Mouse (Mus musculus): ENCODE data around the gene Fmn2. TPM values are rescaled to one million over a fixed set of nuclear protein-coding genes. Genes with fewer than 3 reads are reported as not detected.

Fmn2 gene
- polyA plus RNA-seq, 1 experiment from 2014 or later = 0.10 TPM

GRCm38 (mm10) chr1:174521976-174522770 is 20.5 kb downstream of the Fmn2 start:
- H3K27me3 ChIP-seq (replicated peaks) = no peaks in the 10 kb centered on the region
- H3K9me3 ChIP-seq (replicated peaks) = no peaks in the 10 kb centered on the region
- H3K4me3 ChIP-seq = no peak overlapping the region
- H3K4me1 ChIP-seq = no peaks in the 10 kb centered on the region
- no peaks in the 10 kb centered on the region for H3K36me3 ChIP-seq
- WGBS (ENCODE audit: insufficient replicate concordance) = 65% methylated on average over 5 of the region's 5 CpGs
- H3K27ac ChIP-seq = no peak overlapping the region
- ATAC-seq = no peak
- no peak overlapping the region for H3K9ac ChIP-seq
- no peak overlapping the region for H3K4me2 ChIP-seq

DNA sequence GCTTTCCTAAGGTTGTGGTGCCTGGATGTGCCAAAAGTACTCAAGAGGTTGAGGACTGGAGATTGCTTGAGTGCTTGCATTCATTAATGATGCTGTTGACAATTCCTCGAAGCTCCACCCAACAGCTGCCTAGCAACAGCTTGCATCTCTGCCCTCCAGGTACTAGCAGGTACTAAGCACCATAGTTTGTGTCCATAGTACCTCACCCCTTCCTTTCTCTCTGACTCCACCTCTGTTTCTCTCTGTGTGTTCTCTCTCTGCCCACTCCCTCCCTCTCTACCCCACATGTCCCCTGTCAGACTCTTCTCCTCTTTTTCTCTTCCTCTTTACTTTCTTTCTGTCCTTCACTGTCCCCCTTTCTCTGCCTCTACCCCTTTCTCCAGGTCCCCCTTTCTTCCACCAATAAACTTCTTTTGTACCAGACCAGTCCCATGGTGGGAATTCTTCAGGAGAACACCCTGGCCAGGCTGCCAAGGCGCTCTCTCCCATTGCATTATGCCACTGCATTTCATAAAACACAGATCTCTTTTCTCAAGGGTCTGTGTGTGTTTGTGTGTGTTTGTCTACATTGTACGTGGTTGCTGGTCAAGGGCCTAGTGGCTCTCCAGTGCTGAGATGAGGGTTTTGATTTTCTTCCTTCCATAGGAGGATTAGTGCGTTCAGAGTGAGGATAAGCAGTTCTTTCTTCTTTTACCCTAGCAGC is 21.3 kb downstream of the Fmn2 start:
- ATAC-seq = no peak
- Histone ChIP-seq H3K27me3 (replicated peaks) (no peaks in the 10 kb centered on the region), H3K9ac (no peak overlapping the region), H3K4me3 (no peak overlapping the region), H3K4me1 (no peaks in the 10 kb centered on the region), H3K27ac (no peak overlapping the region), H3K36me3 (no peaks in the 10 kb centered on the region), H3K9me3 (replicated peaks) (no peaks in the 10 kb centered on the region), H3K4me2 (no peak overlapping the region)
- WGBS (ENCODE audit: insufficient replicate concordance) = 57% methylated on average over 4 of the region's 4 CpGs

DNA sequence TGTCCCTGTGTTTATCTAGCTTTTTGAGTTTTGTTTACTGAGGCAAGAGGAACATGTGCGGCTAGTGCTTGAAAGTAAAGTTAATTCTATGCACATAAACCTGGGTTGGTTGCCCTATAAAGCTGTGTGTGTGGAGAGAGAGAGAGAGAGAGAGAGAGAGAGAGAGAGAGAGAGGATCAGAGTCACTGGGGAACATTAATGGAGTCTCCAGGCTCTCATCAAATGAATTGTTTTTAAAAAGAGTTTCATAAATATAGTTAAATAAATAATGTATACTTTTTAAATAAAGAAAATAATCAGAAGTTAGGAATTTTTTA is 21.8 kb downstream of the Fmn2 start:
- ATAC-seq = no peak
- Histone ChIP-seq H3K4me1 (no peaks in the 10 kb centered on the region), H3K27ac (no peak overlapping the region), H3K4me3 (no peak overlapping the region), H3K36me3 (no peaks in the 10 kb centered on the region), H3K9ac (no peak overlapping the region), H3K27me3 (replicated peaks) (no peaks in the 10 kb centered on the region), H3K4me2 (no peak overlapping the region), H3K9me3 (replicated peaks) (no peaks in the 10 kb centered on the region)
- WGBS (ENCODE audit: insufficient replicate concordance) = 62% methylated on average over 1 of the region's 1 CpGs

GRCm38 (mm10) chr1:174536742-174537453 is 35.3 kb downstream of the Fmn2 start:
- Histone ChIP-seq H3K4me2 (no peak overlapping the region), H3K27me3 (replicated peaks) (no peaks in the 10 kb centered on the region), H3K4me1 (no peaks in the 10 kb centered on the region), H3K9ac (no peak overlapping the region), H3K4me3 (no peak overlapping the region), H3K9me3 (replicated peaks) (no peaks in the 10 kb centered on the region), H3K36me3 (no peaks in the 10 kb centered on the region), H3K27ac (no peak overlapping the region)
- ATAC-seq = no peak
- WGBS (ENCODE audit: insufficient replicate concordance) = 60% methylated on average over 11 of the region's 11 CpGs

DNA sequence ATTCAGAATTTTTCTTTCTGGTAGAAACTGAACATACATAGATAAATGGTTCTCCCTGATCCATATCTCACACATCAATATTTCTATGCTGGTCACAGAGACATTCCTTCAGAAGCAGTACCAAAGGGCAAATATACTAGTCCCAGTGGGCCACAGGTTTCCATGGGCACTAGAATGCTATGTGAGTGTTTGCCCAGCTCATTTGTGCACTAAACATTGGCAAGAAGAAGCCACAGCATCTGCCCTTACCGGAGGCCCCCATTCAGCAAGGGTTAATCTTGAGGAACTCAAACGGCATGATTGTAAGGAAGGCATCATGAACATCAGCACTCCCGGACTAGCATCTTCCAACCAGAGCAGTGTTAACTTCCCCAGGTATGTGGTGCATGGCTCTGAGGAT is 35.9 kb downstream of the Fmn2 start:
- H3K27me3 ChIP-seq (replicated peaks) = no peaks in the 10 kb centered on the region
- H3K36me3 ChIP-seq = no peaks in the 10 kb centered on the region
- H3K9ac ChIP-seq = no peak overlapping the region
- no peaks in the 10 kb centered on the region for H3K9me3 ChIP-seq (replicated peaks)
- H3K4me2 ChIP-seq = no peak overlapping the region
- H3K4me3 ChIP-seq = no peak overlapping the region
- ATAC-seq = no peak
- no peak overlapping the region for H3K27ac ChIP-seq
- 64% methylated on average over 3 of the region's 3 CpGs for WGBS (ENCODE audit: insufficient replicate concordance)
- H3K4me1 ChIP-seq = no peaks in the 10 kb centered on the region

DNA sequence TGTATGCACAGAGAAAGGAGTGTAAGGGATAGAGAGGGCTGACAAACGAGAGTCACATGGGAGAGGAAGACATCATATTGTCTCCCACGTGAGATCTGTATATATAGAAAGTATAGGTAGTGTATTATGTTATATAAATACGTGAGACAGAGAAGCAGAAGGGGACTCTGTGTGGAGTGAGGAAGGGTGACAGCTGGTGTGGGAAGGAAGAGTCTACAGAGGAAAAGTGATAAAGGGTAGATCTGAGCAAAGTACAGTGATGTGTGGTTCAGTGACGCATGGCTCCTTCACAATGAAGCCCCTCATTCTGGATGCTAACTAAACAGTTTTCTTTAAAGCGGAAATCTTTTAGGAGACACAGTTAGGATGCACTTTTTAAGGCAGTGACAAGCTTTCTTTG is 46.7 kb downstream of the Fmn2 start:
- no peaks in the 10 kb centered on the region for H3K36me3 ChIP-seq

DNA sequence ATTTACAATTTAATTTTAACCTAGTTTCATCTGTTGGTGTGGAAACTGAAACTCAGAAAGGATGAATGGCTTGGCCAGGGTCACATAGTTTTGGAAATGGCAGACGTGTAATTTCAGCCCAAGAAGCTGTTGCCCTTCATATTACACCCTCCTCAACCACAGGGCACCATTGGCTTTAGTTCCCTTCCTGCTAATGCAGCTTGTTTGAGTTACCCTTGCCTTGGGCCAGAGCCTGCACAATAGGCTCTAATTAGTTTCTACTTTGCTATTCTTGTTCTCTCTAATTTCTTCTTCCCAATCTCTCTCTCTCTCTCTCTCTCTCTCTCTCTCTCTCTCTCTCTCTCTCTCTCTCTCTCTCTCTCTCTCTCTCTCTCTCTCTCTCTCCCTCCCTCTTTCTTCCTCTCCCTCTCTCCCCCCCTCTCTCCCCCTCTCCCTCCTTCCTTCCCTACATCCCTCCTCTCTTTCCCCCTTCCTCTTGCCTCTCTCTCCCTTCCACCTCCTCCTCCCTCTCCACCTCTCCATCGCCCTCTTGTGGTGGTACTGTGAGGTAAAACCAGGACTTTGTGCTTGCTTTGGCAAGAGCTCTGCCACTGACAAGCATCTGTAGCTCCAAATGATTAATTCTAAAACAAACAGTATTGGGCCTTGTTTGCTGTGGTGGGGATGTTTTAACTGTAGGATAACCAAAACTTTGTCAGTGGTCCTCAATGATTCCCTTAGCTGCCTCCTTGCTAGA is 51.8 kb downstream of the Fmn2 start:
- no peaks in the 10 kb centered on the region for H3K36me3 ChIP-seq
- 25% methylated on average over 2 of the region's 2 CpGs for WGBS (ENCODE audit: insufficient replicate concordance)
- H3K27ac ChIP-seq = no peak overlapping the region
- no peak for ATAC-seq
- H3K27me3 ChIP-seq (replicated peaks) = no peaks in the 10 kb centered on the region
- no peak overlapping the region for H3K4me3 ChIP-seq
- H3K9ac ChIP-seq = no peak overlapping the region
- H3K4me2 ChIP-seq = no peak overlapping the region
- no peaks in the 10 kb centered on the region for H3K9me3 ChIP-seq (replicated peaks)
- H3K4me1 ChIP-seq = no peaks in the 10 kb centered on the region

More for the DNA sequence above, 46.7 kb downstream of the Fmn2 start:
- Histone ChIP-seq H3K27ac (no peak overlapping the region), H3K4me3 (no peak overlapping the region), H3K9ac (no peak overlapping the region), H3K4me1 (no peaks in the 10 kb centered on the region), H3K4me2 (no peak overlapping the region), H3K9me3 (replicated peaks) (no peaks in the 10 kb centered on the region), H3K27me3 (replicated peaks) (no peaks in the 10 kb centered on the region)
- WGBS (ENCODE audit: insufficient replicate concordance) = 63% methylated on average over 5 of the region's 5 CpGs
- ATAC-seq = no peak

- Histone ChIP-seq H3K9ac (no peak overlapping the region), H3K4me2 (no peak overlapping the region), H3K9me3 (replicated peaks) (no peaks in the 10 kb centered on the region), H3K4me3 (no peak overlapping the region), H3K36me3 (no peaks in the 10 kb centered on the region), H3K27ac (no peak overlapping the region), H3K27me3 (replicated peaks) (no peaks in the 10 kb centered on the region), H3K4me1 (no peaks in the 10 kb centered on the region)
- no peak for ATAC-seq
- 58% methylated on average over 3 of the region's 3 CpGs for WGBS (ENCODE audit: insufficient replicate concordance)
These were observed 53.8 kb downstream of the Fmn2 start for GRCm38 (mm10) chr1:174555412-174555811.

DNA sequence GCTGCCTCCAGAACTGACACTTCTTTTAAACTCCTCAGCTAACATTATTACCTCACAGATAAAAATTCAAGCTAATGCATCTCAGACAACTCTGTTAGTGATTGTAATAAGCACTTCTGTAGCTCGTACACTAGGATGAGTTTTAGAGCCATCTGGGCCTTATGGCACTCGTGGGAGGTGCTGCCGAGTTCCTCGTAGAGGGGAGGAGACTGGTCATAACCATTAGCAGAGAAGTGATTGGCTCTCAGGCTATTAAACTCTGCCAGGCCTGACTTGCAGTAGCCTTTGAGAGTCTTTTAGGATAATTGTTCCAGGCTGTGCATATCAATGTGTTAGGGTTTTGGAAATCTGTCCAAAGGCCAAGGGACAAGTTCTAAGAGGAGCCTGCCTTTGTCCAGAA is 55.6 kb downstream of the Fmn2 start:
- ATAC-seq = no peak
- H3K27me3 ChIP-seq (replicated peaks) = no peaks in the 10 kb centered on the region
- H3K36me3 ChIP-seq = no peaks in the 10 kb centered on the region
- no peak overlapping the region for H3K4me2 ChIP-seq
- no peaks in the 10 kb centered on the region for H3K4me1 ChIP-seq
- H3K4me3 ChIP-seq = no peak overlapping the region
- H3K9ac ChIP-seq = no peak overlapping the region
- WGBS (ENCODE audit: insufficient replicate concordance) = 62% methylated on average over 4 of the region's 4 CpGs
- no peak overlapping the region for H3K27ac ChIP-seq
- no peaks in the 10 kb centered on the region for H3K9me3 ChIP-seq (replicated peaks)

DNA sequence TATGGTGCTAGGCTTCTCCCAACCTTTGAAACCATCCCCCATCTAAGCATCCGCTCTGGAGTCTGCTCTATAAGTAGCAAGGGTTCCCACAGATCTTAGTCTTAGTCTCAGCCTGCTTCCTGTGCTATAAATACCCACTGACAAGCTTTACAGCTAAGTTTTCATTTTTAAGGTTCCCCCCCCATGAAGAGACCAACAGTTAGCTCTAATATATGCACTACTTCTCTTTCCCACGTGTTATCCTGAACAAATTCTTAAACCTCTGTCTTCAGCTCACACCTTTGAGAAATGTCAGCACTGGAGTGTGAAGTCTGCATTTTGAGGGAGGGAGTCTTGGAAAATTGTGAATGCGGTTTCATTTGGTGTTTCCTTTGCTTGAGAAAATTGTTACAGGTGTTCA is 56.2 kb downstream of the Fmn2 start:
- Histone ChIP-seq H3K36me3 (no peaks in the 10 kb centered on the region), H3K4me2 (no peak overlapping the region), H3K27me3 (replicated peaks) (no peaks in the 10 kb centered on the region), H3K27ac (no peak overlapping the region), H3K4me1 (no peaks in the 10 kb centered on the region), H3K9me3 (replicated peaks) (no peaks in the 10 kb centered on the region), H3K4me3 (no peak overlapping the region), H3K9ac (no peak overlapping the region)
- no peak for ATAC-seq
- WGBS (ENCODE audit: insufficient replicate concordance) = 38% methylated on average over 3 of the region's 3 CpGs

GRCm38 (mm10) chr1:174558488-174558887 is 56.9 kb downstream of the Fmn2 start:
- Histone ChIP-seq H3K36me3 (no peaks in the 10 kb centered on the region), H3K27ac (no peak overlapping the region), H3K9me3 (replicated peaks) (no peaks in the 10 kb centered on the region), H3K4me3 (no peak overlapping the region), H3K4me1 (no peaks in the 10 kb centered on the region), H3K4me2 (no peak overlapping the region), H3K27me3 (replicated peaks) (no peaks in the 10 kb centered on the region), H3K9ac (no peak overlapping the region)
- ATAC-seq = no peak
- 69% methylated on average over 2 of the region's 2 CpGs for WGBS (ENCODE audit: insufficient replicate concordance)

DNA sequence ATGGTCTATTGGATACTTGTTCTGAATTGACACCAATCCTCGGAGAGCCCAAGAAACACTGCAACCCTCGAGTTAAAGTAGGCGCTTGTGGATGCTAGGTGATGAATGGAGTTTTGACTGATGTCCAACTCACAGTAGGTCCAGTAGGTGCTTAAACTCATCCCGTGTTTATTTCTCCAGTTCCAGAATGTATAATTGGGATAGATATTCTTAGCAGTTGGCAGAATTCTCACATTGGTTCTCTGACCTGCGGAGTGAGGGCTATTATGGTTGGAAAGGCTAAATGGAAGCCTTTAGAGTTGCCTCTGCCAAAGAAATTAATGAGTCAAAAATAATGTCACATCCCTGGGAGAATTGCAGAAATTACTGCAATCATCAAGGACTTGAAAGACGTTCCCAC is 62.9 kb downstream of the Fmn2 start:
- Histone ChIP-seq H3K36me3 (no peaks in the 10 kb centered on the region), H3K4me2 (no peak overlapping the region), H3K27me3 (replicated peaks) (no peaks in the 10 kb centered on the region), H3K9me3 (replicated peaks) (no peaks in the 10 kb centered on the region), H3K27ac (no peak overlapping the region), H3K9ac (no peak overlapping the region), H3K4me1 (no peaks in the 10 kb centered on the region), H3K4me3 (no peak overlapping the region)
- WGBS (ENCODE audit: insufficient replicate concordance) = 63% methylated on average over 6 of the region's 6 CpGs
- ATAC-seq = no peak
